Mouse (Mus musculus) neutrophil, adult 59 days (primary cell): ENCODE results near the gene 2210418O10Rik. TPM values are rescaled to one million over a fixed set of nuclear protein-coding genes. Genes with fewer than 3 reads are reported as not detected.

ENCODE experiments used
- total RNA-seq, 2 experiments: library from RNA; stranded (reverse); gene quantifications; 1 replicate in 1 of 2; 2 replicates in 1 of 2; pipeline ENCODE4 v1.2.4; 2023

2210418O10Rik gene
- 1 to 10 TPM; 1.1 to 2.4 TPM for total RNA-seq

GRCm38 (mm10) chr2:176226269-176226668 is at the start of gene 2210418O10Rik:
2210418O10Rik (plus strand) TSS chr2:176226569.

Other genes starting within 250 kb of the 2210418O10Rik start
- 1 to 10 TPM in 1 of 2 experiments, under 1 TPM in 1; 0.53 to 1.0 TPM for gene Gm2004, start 76.7 kb upstream of the 2210418O10Rik start, total RNA-seq
- gene Gm11009, start 92.9 kb downstream of the 2210418O10Rik start, total RNA-seq = not detected
- 1 to 10 TPM in 1 of 2 experiments, under 1 TPM in 1; 0.95 to 4.1 TPM for gene Gm14435, start 197.0 kb downstream of the 2210418O10Rik start, total RNA-seq